Mouse (Mus musculus): ENCODE results near the gene Zbtb38.

- no peak for TF ChIP-seq HCFC1 (IDR thresholded peaks at IDR 0.05; ENCODE audit: borderline replicate concordance, insufficient read depth, low read length)
- TF ChIP-seq ZNF384 (IDR thresholded peaks at IDR 0.05; ENCODE audit: low read depth, low read length) = no peak
- TF ChIP-seq MAFK (IDR thresholded peaks at IDR 0.05; ENCODE audit: insufficient read depth, low read depth, low read length) = no peak
- no peak for TF ChIP-seq CHD2 (IDR thresholded peaks at IDR 0.05; ENCODE audit: low read depth, low read length)
- no peak for TF ChIP-seq ZC3H11A (IDR thresholded peaks at IDR 0.05; ENCODE audit: borderline replicate concordance, low read depth, low read length)
Observed at GRCm38 (mm10) chr9:96712045-96712444, 40.6 kb downstream of the Zbtb38 start.
